Mouse (Mus musculus): Measurements from ENCODE around the gene Tor1aip2.

The Tor1aip2 gene

GRCm38 (mm10) chr1:156108400-156108799 is 73.2 kb downstream of the Tor1aip2 start:
- no peak for DNase-seq (ENCODE audit: extremely low read depth, low read depth)

- no peak for DNase-seq (ENCODE audit: extremely low read depth, low read depth)
Observed at GRCm38 (mm10) chr1:156111090-156111489, 75.9 kb downstream of the Tor1aip2 start.

- no peak for DNase-seq (ENCODE audit: extremely low read depth, low read depth)
Observed at GRCm38 (mm10) chr1:156111728-156112127, 76.5 kb downstream of the Tor1aip2 start.

- no peak for DNase-seq (ENCODE audit: extremely low read depth, low read depth)
Observed at GRCm38 (mm10) chr1:156112142-156112541, 76.9 kb downstream of the Tor1aip2 start.

GRCm38 (mm10) chr1:156113884-156114499 is 78.8 kb downstream of the Tor1aip2 start:
- peak; percentile 87 for DNase-seq (ENCODE audit: extremely low read depth, low read depth)

GRCm38 (mm10) chr1:156116770-156117169 is 81.6 kb downstream of the Tor1aip2 start:
- DNase-seq (ENCODE audit: extremely low read depth, low read depth): no peak

All from MEL-GATA-1-ER (cell line).